Mouse (Mus musculus): ENCODE measurements at regions not wholly inside any gene's neighbourhood (a gene's known extent, or its start where the extent isn't known, plus 50 kb on each side); places are given as distances from the start of the nearest gene placed in this dataset.
"Not testable (repeated sequence)": the region's sequence is repeated elsewhere in the genome, so short reads cannot be mapped to it uniquely, and the experiment has no call there.

DNA sequence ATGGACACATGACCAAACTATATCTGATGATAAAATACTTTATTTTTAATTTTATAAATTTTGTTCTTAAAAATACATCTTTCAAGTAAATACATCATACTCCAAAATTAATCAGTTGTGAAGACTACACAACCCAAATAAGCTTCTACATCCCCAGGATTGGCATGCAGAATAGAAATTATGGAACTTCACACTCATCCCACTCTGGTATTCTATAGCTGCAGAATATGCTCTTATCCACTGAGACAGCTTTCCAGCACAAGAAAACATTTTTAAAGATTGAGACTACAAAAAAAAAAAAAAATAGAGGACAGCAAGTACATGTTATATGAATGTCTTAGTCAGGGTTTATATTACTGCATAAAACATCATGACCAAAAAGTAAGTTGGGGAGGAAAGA is 94.4 kb downstream of the Gm11232 start:
- no peak for DNase-seq

DNA sequence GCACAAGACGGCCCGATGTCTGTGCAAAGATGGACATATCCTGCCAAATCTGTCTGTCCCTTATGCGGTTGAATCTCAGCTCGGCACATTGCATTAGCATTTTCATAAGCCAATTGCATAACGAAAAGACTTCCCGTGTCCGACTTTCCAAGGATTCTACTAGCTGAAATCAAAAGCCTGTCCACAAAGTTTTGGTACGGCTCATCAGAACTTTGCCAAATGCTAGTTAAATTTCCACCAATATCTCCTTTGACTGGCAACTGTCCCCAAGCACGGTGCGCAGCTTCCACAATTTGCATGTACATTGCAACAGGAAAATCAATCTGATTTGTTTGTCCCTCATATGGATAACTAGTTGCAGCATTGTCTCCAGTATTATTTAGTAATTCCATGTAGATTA is 117.2 kb downstream of the Gm11232 start:
- no peak for DNase-seq

DNA sequence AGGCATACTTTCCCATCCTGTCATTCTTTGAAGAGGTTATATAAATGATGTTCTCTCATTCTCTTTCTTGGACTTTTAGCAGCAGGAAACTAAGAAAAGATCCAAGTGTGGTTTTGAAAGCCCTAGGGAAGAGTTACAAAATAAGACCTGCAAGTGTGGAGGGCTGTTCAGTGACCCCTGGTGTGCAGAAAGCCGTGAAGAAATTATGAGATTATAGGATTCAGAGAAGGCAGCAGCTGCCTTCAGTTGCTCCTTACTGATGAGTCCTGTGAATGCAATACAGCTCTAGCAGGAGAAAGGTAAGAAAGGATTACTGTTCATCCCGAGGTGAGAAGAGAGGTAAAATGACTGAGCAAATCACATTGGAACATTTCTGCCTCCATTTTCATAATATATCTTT is 130.7 kb downstream of the Gm11232 start:
- DNase-seq = no peak

DNA sequence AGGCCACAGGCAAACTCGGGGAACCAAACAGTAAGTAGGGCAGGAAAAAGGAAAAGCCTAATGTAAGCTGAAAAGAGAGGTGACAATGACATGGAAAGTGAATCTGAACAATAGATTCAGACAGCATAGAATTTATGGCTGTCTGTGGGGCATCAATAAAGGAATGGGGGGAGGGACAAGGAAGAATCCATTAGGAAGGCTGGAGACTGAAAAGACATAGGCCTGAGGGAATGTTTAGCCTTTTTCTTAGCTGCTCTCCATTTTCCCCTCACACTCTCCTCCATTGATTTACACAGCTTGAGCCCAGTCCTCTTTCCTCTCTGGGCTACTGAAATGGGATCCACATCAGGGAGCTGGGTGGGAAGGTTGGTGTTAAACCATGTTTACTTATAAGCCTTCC is 131.1 kb downstream of the Gm11232 start:
- no peak for DNase-seq

DNA sequence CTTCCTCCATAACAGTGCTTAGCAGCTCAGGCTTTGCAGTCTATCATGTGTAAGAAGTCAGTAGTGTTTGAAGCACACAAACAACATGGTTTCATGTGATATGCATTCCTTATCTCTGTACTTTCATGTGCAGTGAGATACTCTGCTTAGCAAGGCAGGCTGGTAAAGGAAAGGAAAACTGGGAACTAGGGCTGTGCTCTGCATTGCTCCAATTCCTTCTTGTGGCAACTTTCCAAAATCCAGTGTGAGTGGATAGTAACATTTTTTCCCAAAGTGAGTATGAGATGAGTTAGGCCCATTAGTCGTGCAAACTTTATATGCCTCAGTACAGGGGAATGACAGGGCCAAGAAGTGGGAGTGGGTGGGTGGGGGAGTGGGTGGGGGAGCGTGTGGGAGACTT is 133.0 kb downstream of the Gm11232 start:
- DNase-seq = no peak

DNA sequence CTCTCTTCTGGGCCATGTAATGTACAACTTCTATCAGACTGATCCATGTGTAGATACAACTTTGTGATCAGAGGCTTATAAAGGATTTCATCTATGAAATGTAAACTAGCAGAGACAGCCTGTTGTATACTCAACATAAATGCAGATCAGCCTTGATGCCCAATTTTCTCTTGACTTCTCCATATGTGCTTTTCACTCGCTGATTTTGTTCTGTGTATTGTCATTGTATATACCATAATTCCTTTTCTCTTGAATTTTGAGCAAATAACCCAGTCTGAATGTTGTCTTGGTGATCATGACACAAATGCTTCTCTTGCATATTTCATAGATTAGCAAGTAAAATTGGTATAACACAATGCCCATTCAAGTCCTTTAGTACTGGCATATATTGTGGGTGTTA is 144.0 kb downstream of the Gm11232 start:
- no peak for DNase-seq

DNA sequence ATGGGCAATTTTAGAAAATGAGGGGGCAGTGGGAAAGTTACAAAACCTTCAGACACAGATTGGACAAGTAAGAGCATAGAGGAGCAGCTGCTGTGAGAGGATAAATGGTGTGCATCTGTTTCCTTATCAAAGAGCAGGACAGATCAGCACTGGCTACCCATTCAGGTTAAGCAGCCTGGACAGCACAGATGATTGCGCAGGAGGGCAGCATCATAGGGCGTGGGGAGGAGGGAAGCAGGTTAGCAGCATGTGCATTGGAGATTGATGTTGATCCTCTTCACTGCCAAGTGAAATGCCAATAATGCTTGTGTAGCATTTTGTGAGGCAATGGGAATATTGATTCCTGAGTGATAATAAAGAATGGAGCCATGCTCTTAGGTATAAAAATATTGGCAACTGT is 171.9 kb downstream of the Gm11232 start:
- DNase-seq = no peak

DNA sequence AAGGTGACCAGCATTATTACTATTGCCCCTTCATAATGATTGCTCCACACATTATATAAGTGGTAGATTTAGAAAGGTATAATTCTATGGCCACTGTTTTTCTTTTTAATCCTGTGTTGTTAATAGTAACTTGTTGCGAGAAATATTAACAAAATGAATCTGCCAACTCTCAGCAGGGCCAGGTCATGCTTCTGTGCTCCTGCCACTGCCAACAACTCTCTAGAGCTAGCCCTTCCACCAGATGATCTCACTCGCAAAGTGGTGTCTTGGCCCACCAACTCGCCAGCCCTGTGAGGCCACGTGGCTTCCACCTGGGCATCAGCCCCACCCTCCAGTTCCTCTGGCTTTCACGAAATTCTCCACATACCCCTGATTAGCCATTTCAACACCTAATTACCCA is 197.1 kb downstream of the Gm11232 start:
- no peak for DNase-seq

DNA sequence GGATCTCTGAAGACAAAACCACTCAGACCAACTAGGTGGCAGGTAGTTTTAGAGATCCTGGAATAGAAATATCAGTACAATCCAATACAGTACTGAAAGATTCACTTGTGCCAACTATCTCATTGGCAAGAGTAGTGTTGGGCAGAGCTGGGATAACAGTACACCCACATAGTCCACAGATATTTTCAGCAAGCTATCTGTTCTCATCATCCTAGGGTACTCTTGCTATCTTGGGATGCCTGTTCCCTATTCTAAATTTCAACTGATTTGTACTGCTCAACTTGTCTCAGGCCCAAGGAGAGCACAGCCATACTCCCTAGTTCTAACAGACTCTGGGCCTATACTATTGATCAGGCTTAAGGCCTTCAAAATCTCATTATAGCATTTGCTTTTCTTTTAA is 218.6 kb downstream of the Gm11232 start:
- DNase-seq = no peak

DNA sequence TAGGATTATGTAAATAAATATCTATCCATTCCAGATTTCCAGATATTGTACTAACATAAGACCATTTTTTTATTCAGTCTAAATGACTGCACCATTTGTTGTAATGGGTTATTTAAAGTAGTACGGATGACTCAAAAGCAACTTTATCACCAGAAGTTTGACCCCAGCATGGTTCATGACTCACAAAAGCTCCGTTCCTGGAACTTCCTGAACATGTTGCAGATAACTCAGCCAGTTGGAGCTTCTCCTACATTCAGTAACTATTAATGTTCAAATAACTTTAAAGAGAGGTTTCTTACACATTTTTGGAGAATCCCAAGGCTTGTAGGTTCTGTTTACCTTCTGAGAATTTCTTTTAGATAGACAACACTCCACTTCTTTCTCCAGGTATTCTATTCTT is 219.8 kb downstream of the Gm11232 start:
- DNase-seq = no peak

DNA sequence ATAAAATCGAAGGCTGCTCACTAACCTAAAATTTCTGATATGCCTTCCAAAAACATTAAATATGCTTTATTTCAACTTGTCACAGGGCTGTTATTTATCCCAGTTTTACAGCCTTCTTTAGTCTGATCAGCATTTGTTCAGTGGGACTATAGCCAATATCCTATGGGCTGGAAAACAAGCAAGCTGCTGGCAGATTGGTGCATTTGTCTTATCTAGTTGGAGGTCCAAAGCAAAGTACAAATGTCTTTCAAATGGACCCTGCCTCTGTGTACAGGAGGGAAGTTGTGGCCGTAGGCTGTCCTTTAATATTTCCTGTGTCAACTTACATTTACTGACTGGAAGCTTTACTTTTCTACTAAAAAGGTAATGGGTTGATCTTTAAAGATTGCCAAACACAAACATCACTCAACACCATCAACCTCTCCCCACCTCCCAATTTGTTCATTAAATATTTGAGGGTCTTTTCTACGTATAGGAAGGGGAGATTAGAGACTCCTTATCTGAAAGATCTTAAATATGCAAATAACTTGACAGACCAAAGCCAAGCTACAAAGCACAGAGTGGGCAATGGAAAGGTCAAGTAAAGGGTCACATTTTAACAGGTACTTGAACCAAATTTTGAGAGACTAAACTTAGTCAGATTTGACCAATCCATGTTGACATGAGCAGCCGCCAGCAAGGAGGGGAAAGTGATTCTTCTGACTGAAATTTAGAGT is 233.4 kb downstream of the Gm11232 start:
- DNase-seq = no peak

DNA sequence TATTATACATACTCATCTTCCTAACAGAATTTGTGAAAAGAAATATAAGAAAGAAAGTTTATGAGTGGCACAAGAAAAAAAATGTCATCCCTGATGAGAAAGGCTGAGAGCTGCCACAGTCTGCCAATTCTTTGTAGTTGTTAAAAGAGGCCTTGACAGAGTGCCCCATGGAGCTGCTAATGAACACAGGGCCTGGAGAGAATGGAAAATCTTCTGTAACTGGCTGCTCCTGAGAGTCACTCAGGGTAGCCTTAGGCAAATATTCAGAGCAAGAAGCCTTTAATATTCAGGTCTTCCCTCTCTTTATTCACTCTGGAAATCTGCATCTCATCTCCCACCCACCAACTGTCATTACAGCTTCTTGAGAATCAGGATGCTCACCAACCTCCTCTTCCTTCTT is 237.0 kb downstream of the Gm11232 start:
- DNase-seq = no peak

DNA sequence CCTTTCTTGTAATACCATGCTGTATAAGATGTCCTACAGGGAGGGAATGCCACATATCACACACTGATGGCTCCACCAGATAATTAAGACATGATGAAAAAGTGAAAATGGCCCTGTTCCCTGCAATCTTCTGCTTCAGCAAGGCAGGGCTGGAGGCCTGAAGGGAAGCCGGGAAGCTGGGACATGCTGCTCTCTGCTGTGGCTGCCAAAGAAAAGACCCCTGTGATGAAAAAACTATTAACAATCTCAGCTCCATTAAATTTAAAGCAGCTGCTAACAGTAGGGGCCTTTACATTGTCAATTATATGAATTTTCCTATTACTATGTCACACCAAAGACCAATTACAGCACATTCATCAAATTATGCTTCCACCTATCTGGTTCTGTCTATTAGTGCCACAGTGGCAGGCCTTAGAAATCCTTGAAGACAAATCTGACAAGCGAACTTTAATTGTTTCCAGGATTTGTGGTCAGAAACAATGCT is 239.8 kb downstream of the Gm11232 start:
- no peak for DNase-seq

DNA sequence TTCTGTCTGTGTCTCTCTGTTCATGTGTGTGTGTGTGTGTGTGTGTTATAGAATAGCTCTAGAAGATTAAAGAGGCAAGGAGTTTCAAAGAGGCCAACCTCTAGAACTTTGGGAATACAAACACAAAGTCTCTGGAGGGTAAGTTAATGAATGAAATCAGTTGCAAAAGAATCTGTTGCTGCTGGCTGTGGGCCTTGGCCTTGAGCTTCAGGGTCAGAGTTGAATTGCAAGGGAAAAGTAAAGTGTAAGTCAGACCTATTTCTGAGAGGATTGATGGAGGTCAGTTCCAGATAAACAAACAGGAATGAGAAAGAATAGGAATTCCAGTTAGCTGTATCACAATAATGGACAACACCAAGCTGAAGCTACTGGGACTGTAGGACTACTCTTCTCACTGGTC is 250.9 kb downstream of the Gm11232 start:
- no peak for DNase-seq

DNA sequence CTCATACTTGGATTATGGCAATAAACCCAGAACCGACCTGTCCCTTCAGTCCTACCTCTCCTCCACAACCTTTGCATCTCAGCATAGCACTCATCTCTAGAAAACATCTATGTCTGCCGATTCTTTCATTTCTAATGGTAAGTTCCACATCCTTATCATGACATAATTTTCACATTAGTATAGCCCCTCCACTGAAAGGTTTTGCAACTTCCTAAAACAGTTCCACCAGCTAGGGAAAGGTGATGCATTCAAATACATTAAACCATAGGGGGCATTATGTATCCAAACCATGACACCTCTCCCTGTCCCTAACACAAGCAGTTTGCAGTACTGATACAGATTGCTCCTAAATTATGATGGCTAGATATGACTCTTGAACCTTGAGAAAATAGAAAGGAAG is 268.0 kb downstream of the Gm11232 start:
- no peak for DNase-seq

DNA sequence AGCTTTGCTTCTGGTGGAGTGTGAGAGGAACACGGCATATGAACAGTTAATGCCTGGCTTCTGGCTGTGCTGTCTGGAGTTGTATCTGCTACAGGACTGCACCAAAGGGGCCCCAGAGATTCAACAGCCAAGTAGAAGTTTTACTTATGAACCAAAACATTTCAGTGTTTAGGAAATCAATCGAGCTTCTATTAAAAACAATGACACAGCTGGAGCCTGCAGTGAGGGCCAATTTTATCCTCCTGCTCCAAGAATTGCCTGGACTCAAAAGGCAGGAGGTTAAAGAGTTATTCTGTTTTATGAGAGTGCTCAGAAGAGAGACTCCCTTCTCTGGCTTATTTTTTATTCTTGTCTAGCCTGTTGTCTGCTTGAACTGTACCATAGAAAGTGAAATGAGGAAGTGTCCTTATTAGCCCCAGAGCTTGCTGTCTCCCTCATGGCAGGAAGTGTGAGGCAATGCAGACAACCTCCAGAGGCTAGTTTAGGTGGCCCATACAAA is 269.1 kb downstream of the Gm11232 start:
- no peak for DNase-seq

DNA sequence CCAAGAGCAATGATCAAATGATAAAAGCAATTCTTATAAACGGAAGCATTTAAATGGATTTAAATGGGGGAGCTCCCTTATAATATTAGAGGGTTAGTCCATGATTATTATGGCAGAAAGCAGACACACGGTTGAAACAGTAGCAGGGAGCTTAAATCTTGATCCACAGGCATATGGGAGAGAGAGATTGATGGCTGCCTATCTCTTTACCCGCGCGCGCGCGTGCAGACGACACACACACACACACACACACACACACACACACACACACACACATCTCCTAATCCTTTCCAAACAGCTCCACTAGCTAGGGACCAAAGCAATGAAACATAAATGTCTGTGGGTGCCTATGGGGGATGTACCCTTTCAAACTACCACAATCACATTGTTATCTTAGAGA is 269.7 kb downstream of the Gm11232 start:
- DNase-seq = no peak

DNA sequence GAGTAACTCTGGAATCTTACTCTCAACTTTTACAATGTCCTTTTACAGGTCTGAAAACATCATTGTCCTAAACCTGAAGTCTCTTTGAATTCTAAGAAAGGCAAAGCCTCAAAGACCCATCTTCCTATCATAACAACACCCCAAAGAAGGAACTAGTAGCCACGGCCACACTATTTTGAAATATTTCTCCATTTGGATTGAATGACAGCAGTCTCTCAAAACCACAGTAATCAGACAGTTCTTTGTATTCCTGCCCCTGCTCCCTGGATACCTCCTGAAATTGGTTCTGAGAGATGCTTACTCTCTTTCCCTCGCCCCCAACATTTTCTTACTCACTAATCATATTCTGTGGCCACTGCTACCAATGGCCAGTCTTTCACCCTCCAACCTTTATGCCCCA is 276.8 kb downstream of the Gm11232 start:
- DNase-seq = no peak

DNA sequence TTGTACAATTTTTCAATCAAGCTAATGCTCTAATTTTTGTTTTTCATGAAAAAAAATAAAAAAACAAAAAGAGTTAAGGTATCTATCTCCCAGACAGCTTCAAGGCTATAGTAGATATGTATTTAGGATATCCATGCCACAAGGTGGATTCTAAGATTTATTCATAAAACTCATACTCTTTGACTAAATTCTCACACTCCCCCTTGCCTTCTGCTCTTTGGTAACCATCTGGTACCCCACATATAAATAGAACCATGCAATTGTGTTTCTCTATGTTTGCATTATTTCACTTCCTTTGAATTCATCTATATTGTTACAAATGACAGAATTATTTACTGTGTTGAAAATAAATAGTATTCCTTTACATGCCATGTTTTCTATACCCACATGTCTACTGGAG is 287.2 kb downstream of the Gm11232 start:
- no peak for DNase-seq

DNA sequence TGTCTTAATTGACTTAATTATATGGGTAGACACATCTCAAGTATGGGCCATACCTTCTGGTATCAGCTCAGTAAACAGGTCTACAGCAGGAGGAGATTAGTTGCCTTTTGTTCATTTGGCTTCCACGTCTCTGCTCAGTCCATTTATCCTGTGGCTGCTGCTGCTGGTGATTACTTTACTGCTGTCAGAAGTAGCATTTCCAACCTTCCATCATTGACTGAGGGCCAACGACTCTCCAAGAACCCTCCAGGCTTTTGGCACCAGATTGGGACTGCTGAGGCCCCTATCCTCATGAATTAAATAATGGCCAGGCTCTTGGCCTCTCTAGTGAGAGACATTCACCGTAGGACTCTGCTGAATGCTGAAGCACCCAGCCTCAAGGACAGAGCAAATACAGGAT is 303.0 kb downstream of the Gm11232 start:
- DNase-seq = no peak

DNA sequence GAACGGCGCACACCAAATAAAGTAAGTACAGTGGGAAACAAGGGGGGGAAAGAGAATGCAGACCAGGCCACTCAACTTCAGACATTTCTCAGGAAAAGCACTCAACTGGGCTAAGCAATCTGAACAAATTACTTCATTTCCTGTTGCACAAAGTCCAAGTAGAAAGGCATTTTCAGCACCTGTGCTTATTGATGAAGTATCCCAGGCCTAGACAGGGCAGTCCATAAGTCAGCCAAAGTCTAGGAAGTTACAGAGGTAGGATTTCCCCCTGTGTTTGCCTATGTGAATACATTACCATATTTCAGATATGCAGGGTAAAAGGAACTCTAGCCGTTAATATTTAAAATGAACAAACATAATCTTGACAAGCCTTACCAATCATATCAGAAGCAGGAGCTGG is 304.3 kb downstream of the Gm11232 start:
- DNase-seq = no peak

DNA sequence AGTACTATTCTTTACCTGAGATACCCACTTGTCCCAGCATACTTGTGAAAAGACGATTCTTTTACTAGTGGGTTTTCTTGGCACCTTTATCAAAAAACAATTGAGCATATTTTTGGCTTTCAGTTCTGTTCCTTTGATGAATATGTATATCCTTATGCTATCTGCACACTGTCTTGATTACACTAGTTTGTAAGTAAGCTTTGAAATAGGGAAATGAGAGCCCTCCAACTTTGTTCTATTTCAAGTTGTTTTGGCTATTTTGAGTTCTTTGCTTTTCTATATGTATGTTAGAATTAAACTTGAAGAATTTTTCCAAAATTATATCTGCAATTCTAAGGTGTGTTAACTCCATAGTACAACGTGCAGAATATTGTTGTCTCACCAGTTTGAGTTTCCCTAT is 311.3 kb downstream of the Gm11232 start:
- no peak for DNase-seq

DNA sequence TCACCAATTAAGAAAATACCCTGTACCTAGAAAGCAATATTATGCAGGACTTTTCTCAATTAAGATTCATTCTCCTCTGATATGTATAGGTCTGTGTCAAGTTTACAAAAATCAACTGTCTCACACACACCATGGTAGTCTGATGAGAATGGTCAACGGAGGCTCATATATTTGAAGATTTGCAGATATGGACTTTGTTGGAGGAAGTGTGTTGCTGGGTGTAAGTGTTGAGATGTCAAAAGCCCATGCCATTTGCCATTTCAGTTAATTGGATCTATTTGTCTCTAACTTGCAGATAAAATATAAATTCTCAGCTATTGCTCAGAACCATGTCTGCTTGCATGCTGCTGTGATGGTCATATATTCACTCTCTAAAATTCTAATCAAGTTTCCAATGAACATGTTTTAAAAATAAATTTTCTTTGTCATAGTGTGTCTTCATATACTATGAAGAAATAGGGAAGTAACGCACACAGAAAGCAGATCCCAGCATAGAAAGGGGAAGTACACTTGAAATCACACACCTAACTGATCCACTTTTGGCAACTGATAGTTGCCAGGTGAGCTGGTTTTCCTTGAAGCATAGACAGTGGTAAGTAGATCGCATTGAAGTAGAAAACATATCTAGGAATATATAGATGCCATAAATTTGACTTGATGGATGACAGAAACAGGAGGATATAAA is 326.4 kb downstream of the Gm11232 start:
- DNase-seq = no peak

DNA sequence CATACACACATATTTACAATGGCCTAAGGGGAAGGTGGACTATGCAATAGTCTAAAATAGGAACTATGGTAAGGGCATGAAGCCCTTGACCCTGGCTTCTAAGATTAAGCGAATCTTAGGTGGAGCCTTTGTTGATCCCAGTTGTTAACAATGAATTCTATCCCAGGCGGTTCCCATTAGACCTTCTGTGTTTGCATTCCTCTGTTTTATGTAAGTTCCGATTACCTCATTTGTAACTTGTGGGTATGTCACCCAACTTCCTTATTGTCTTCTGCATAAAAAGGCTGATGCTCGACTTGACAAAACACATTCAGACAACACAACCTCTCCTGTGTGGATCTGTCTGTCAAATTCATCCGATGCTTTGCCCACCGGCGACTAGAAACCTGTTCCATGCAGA is 335.6 kb downstream of the Gm11232 start:
- DNase-seq = not testable (repeated sequence)

DNA sequence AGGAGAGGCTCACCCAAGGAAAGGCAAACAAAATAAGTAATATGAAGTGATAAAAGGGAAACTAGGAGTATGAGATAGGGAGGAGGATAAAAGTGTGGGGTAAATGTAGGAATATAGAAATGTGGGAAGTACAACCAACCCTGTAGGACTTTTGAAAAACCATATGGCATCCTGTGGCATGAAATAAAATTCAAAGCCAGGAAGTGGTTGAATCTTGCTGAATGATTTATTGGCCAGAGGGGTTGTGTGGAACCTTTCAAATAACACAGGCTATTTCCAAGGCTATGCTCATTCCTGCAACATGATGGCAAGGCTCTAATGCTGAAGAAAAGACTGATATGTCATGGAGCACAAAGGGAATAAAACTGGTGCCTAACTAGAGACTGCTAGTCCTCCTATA is 347.9 kb downstream of the Gm11232 start:
- no peak for DNase-seq
